Mouse (Mus musculus) hindbrain, embryonic 10.5 days (tissue): ENCODE measurements around the gene Rps2. TPM values are rescaled to one million over a fixed set of nuclear protein-coding genes. Genes with fewer than 3 reads are reported as not detected.
A peak's percentile ranks its signal among the peaks of the same experiment; 100 is the strongest.
"Not testable (repeated sequence)": the region's sequence is repeated elsewhere in the genome, so short reads cannot be mapped to it uniquely, and the experiment has no call there.

ENCODE experiments used
- DNase-seq: peaks from one replicate; pipeline ENCODE4 v3.0.0-alpha.2; 2017; ENCODE audit warnings: low spot score
- H3K27ac ChIP-seq: fragments of 300-500 bp; sonication (generic); 2 replicates; pipeline ENCODE4 v1.5.1; 2016; ENCODE audit warnings: mild to moderate bottlenecking, moderate library complexity
- H3K27me3 ChIP-seq: fragments of 300-500 bp; sonication (generic); 2 replicates; pipeline ENCODE4 v1.6.1; 2016; ENCODE audit warnings: mild to moderate bottlenecking; ENCODE audit not compliant: poor library complexity, insufficient read depth, severe bottlenecking
- H3K36me3 ChIP-seq: fragments of 300-500 bp; sonication (generic); 2 replicates; pipeline ENCODE4 v1.6.1; 2016; ENCODE audit warnings: mild to moderate bottlenecking, moderate library complexity
- H3K4me1 ChIP-seq: fragments of 300-500 bp; sonication (generic); replicated peaks from 2 replicates; pipeline ENCODE4 v1.6.1; 2016; ENCODE audit warnings: mild to moderate bottlenecking
- H3K4me3 ChIP-seq: fragments of 300-500 bp; sonication (generic); 2 replicates; pipeline ENCODE4 v1.5.1; 2016; ENCODE audit warnings: mild to moderate bottlenecking, moderate library complexity
- H3K9me3 ChIP-seq: fragments of 300-500 bp; sonication (generic); 2 replicates; pipeline ENCODE4 v1.6.1; 2016; ENCODE audit warnings: mild to moderate bottlenecking, moderate library complexity
- WGBS: fragments of 180-500 bp; shearing (Covaris S2); methylation state at CpG from one replicate; pipeline ENCODE4 v1.1.7; 2016; 5-methylcytosine and 5-hydroxymethylcytosine counted together
- polyA plus RNA-seq: library from polyadenylated mRNA; unstranded; fragments of >200 nt; fragmentation: Nextera tagmentation; extraction: Ambion mirVana; gene quantifications from 2 replicates; pipeline ENCODE4 v1.2.1, GENCODE M21; 2016

Rps2 gene
- 1,403 and 1,781 TPM in 2 replicates for polyA plus RNA-seq

DNA sequence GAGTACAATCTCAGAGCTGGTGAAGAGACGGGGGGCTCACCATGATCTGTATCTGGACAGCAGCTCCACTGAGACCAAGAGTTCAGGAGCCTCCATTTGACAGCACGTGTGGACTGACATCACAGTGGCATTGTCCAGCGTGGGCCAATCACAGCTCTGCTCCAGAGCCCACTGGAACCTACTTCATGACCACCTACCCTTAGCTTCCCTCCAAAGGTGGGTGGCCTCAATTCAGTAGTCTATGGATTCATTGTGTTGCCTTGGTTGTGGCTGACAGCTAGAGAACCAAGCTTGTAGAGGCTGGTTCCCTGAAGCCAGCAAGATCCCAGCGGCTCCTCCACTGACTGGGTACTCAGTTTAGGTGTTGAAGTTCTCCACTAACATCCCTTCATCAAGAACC lies at the start of gene Rps2, which contains the start of gene Rnf151:
TSS of gene Rps2 (plus strand) at position 174 of the 400 bp plus-strand sequence.
TSS of gene Rnf151 (minus strand) at position 121 of the 400 bp plus-strand sequence.
- peak within 1 kb of the TSS; percentile 82 for H3K4me3 ChIP-seq
- DNase-seq, result no peak
- H3K4me1 ChIP-seq, result peaks cover 31% of the 10 kb centered on the region
- H3K27me3 ChIP-seq, result no peaks in the 10 kb centered on the region
- H3K27ac ChIP-seq, result 0 out of 2 replicates have a peak within 1 kb of the TSS, but pooled peaks have one; percentile 94
- 84% methylated on average over 4 of the region's 4 CpGs for WGBS
- H3K9me3 ChIP-seq, result no peaks in the 10 kb centered on the region
- peaks cover 56% of the 10 kb centered on the region for H3K36me3 ChIP-seq

DNA sequence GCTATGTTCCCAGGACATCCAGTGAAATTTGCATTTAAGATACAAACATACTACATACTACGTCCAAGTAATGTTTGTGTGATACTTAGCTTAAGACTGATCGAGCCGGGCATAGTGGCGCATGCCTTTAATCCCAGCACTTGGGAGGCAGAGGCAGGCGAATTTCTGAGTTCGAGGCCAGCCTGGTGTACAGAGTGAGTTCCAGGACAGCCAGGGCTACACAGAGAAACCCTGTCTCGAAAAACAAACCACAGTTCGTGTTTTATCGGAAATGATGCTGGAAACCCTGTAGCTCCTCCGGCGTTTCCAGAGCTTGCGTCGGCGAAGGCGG lies 48.7 kb upstream of the Rps2 start:
- H3K4me3 ChIP-seq, result peak overlapping the region; percentile 100
- H3K27me3 ChIP-seq, DNase-seq, H3K9me3 ChIP-seq, H3K36me3 ChIP-seq: not testable (repeated sequence)
- H3K4me1 ChIP-seq, result peaks cover 47% of the 10 kb centered on the region
- H3K27ac ChIP-seq, result peak overlapping the region; percentile 95
- 14% methylated on average over 15 of the region's 15 CpGs for WGBS

DNA sequence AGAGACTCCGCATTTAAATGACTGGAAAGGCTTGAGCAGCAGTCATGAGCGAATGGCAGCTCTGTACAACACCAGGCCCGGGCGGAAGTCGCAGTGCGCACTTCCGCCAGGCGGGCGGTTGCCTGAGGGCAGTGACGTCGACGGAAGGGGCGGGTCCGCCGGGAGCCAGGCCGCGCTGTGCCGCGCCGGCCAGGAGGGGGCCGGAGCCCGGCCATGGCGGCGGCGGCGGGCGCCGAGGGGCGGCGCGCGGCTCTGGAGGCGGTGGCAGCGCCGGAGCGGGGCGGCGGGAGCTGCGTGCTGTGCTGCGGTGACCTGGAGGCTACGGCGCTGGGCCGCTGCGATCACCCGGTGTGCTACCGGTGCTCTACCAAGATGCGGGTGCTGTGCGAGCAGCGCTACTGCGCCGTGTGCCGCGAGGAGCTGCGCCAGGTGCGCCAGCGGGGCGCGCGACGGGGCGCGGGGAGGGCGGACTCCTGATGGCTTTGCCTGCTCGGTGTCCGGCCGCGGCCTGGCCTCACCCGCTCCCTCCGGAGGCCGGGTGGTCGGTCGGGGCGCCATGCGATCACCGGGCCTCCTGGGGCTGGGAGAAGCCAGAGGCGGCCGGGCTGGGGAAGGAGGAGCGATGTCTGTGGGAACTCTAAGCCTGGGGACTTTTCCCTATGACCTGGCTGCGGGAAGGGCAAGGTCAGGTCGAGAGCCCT lies 48.2 kb upstream of the Rps2 start, which contains the start of gene Zfp598:
TSS of gene Zfp598 (plus strand) at position 143 of the 701 bp plus-strand sequence.
- Histone ChIP-seq H3K27me3 (no peaks in the 10 kb centered on the region), H3K27ac (peak within 1 kb of the TSS; percentile 95), H3K9me3 (no peaks in the 10 kb centered on the region), H3K36me3 (0 out of 2 replicates have a peak, but pooled peaks cover 3% of the 10 kb centered on the region), H3K4me1 (peaks cover 47% of the 10 kb centered on the region), H3K4me3 (peak within 1 kb of the TSS; percentile 100)
- under 1% methylated on average over 80 of the region's 80 CpGs for WGBS
- peak; percentile 94 for DNase-seq

DNA sequence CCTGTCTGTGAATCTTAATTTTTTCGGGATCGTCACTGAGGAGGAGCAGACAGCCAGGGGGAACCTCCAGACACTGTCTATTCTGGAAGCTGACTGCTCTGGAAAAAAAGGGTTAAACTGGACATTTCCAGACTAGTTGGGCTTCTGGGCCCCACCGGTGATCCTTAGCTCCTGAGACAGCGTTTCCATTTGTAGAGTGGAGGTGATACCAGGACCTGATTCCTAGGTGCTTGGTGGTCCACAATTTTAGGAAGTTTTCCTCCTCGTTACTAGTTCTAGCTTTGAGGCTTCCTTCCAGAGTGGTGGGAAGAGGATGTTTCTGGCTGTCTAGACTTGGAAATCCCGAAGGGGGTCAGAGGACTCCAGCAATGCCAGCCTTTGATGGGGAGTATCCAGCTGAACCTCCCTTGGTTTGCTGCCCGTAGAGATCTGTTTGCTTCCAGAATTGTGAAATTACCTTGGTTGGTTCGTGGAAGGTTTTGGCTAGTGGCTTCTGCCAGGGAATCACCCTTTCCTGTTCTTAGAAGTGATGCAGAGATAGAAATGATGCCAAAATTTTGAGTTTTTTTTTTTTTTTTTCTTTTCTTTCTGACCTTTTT lies 47.6 kb upstream of the Rps2 start:
- Histone ChIP-seq H3K36me3 (0 out of 2 replicates have a peak, but pooled peaks cover 3% of the 10 kb centered on the region), H3K27me3 (no peaks in the 10 kb centered on the region), H3K9me3 (no peaks in the 10 kb centered on the region), H3K4me1 (peaks cover 47% of the 10 kb centered on the region), H3K4me3 (peak overlapping the region; percentile 100), H3K27ac (peak overlapping the region; percentile 95)
- WGBS, result 17% methylated on average over 8 of the region's 8 CpGs
- DNase-seq, result no peak

DNA sequence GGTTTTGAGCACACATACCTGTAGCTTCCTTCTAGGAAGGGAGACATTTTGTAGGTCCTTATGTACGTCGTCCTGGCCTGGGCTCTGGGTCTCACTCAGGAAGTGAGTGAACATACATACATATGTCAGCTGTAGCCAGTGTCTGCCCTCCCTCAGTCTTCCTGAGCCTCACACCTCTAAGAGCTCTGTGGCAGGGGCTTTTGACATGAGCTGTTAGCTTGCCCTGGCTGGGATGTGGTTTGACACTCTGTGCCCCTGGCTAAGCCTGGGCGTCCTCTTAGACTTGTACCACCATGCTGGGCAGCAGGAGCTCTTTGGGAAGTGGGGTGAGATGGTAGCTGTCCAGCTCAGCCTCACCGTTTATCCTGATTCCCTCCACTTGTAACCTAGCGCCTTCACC lies 46.6 kb upstream of the Rps2 start:
- Histone ChIP-seq H3K36me3 (peaks cover 4% of the 10 kb centered on the region; the same call in 1 of the 2 replicates), H3K4me3 (peak overlapping the region; percentile 100; the same call in 1 of the 2 replicates), H3K9me3 (no peaks in the 10 kb centered on the region), H3K27me3 (no peaks in the 10 kb centered on the region), H3K27ac (no peak overlapping the region), H3K4me1 (peaks cover 47% of the 10 kb centered on the region)
- WGBS, result 75% methylated on average over 5 of the region's 5 CpGs
- DNase-seq, result no peak

DNA sequence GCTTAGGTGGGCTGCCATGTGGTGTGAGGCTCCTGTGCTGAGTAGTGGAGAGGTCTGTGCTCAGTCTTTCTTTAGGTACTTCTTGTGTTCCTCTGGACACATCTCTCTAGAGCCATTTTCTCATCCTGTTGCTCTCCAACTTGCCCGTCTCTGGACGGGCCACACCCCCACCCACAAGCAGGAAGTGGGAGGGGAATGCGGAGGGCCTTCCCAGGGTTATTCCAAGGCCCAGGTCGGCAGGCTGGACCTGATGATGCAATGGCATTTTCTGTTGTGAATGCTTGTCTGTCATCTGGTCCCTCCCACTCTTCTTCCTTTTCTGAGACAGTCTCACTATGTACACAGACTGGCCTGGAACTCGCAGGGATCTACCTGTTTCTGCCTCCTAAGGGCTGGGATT lies 45.8 kb upstream of the Rps2 start:
- H3K36me3 ChIP-seq, result peaks cover 12% of the 10 kb centered on the region
- DNase-seq, result no peak
- H3K27ac ChIP-seq, result no peak overlapping the region
- H3K27me3 ChIP-seq, result no peaks in the 10 kb centered on the region
- 34% methylated on average over 5 of the region's 5 CpGs for WGBS
- H3K4me1 ChIP-seq, result peaks cover 47% of the 10 kb centered on the region
- no peaks in the 10 kb centered on the region for H3K9me3 ChIP-seq
- peak overlapping the region; percentile 100; the same call in 1 of the 2 replicates for H3K4me3 ChIP-seq

DNA sequence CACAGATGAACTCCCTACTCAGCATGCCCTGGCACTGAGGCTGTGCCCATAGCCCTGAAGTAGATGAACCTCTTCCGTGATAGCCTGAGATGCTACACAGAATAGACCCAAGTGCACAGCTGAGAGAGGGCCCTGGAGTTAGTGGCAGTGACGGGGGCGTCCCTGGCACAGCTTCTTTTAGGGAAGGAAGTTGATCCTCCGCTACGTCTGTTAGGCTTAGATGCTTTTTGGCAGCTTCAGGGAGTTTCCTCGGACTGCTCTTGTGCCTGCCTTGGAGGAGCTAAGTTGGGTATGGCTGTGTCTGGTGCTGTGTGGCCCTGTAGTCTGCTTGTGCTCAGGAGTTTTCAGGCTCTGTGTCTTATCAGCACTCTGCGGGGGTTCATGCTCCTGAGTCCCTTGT lies 43.6 kb upstream of the Rps2 start:
- H3K9me3 ChIP-seq, result no peaks in the 10 kb centered on the region
- no peak overlapping the region for H3K27ac ChIP-seq
- peaks cover 33% of the 10 kb centered on the region for H3K36me3 ChIP-seq
- DNase-seq, result no peak
- H3K27me3 ChIP-seq, result no peaks in the 10 kb centered on the region
- no peak overlapping the region for H3K4me3 ChIP-seq
- WGBS, result 86% methylated on average over 7 of the region's 7 CpGs
- H3K4me1 ChIP-seq, result peaks cover 40% of the 10 kb centered on the region

DNA sequence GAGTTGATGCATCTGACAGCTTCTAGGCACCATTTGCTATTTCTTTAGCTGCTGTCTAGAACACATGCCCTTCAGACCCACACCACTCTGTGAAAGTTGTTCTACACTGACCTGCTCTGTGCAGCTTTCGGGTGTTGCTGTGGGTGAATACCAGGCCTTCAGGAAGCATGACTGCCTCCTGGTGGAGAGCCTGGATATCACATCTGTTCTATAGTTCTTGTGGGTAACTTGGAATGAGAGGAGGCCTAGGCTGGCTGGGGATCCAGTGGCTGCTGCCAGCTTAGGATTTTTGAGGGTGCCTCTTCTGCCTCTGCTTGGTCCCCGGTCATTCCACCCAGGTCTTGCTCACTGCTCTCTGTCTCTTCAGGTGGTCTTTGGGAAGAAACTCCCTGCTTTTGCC lies 41.7 kb upstream of the Rps2 start:
- no peaks in the 10 kb centered on the region for H3K27me3 ChIP-seq
- 59% methylated on average over 2 of the region's 2 CpGs for WGBS
- H3K4me1 ChIP-seq, result peaks cover 25% of the 10 kb centered on the region
- no peak overlapping the region for H3K27ac ChIP-seq
- H3K36me3 ChIP-seq, result peaks cover 52% of the 10 kb centered on the region
- H3K9me3 ChIP-seq, result no peaks in the 10 kb centered on the region
- no peak overlapping the region for H3K4me3 ChIP-seq
- peak; percentile 73 for DNase-seq

DNA sequence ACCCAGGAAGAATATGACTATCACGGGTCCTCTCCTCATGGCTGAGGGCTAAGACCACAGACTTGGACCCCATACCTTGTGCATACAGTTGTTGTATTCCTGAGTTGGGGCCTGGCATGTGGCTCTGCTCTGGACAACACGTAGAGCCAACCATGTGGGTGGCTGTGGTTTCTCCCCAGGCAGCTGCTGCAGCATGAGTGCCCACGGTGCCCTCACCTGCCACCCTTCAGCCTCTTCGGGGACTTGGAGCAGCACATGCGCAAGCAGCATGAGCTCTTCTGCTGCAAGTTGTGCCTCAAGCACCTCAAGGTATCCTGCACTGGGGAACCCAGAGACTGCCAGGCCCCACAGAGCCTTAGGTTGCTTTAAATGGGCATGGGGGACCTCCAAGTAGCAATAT lies 41.0 kb upstream of the Rps2 start:
- Histone ChIP-seq H3K9me3 (no peaks in the 10 kb centered on the region), H3K36me3 (peaks cover 59% of the 10 kb centered on the region), H3K4me1 (peaks cover 18% of the 10 kb centered on the region), H3K27ac (no peak overlapping the region), H3K27me3 (no peaks in the 10 kb centered on the region), H3K4me3 (no peak overlapping the region)
- DNase-seq, result no peak
- 96% methylated on average over 5 of the region's 5 CpGs for WGBS

DNA sequence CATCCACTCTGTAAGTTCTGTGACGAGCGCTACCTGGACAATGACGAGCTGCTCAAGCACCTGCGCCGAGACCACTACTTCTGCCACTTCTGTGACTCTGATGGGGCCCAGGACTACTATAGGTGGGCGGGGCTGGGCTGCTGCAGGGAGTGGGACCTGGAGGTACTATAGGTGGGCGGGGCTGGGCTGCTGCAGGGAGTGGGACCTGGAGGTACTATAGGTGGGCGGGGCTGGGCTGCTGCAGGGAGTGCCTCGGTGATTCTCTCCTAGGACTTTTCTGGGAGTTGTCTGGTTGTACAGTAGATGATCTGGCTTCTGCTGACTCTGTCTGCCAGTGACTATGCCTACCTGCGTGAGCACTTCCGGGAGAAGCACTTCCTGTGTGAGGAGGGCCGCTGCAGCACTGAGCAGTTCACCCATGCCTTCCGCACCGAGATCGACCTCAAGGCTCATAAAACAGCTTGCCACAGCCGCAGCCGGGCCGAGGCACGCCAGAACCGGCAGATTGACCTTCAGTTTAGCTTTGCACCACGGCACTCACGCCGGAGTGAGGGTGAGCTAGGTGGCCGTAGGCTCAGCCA lies 40.3 kb upstream of the Rps2 start:
- H3K4me1 ChIP-seq, result peaks cover 11% of the 10 kb centered on the region
- WGBS, result 94% methylated on average over 24 of the region's 24 CpGs
- H3K9me3 ChIP-seq, result no peaks in the 10 kb centered on the region
- no peak overlapping the region for H3K4me3 ChIP-seq
- peaks cover 66% of the 10 kb centered on the region for H3K36me3 ChIP-seq
- no peaks in the 10 kb centered on the region for H3K27me3 ChIP-seq
- no peak for DNase-seq
- no peak overlapping the region for H3K27ac ChIP-seq

DNA sequence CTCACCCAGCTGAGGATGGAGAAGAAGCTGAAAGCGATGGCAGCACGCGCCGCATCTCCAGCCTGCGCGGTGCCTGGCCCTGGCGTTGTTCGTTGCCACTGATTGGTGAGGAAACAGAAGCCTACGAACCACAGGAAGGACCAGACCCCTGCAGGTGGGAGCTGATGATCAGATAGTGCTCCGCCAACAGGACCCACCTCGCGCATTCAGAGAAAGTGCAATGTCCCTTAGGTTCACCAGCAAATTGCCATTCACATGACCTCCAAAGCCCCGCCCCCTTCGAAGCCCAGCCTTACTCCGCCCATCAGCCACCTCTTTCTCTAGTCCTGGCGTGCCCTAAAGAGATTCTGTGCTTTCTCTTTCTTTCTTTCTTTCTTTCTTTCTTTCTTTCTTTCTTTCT lies 31.4 kb upstream of the Rps2 start:
- Histone ChIP-seq H3K9me3 (no peaks in the 10 kb centered on the region), H3K4me3 (peak overlapping the region; percentile 31), H3K27me3 (peaks cover 52% of the 10 kb centered on the region), H3K4me1 (peaks cover 31% of the 10 kb centered on the region), H3K36me3 (peaks cover 11% of the 10 kb centered on the region), H3K27ac (no peak overlapping the region)
- DNase-seq, result peak; percentile 49
- 26% methylated on average over 16 of the region's 16 CpGs for WGBS

DNA sequence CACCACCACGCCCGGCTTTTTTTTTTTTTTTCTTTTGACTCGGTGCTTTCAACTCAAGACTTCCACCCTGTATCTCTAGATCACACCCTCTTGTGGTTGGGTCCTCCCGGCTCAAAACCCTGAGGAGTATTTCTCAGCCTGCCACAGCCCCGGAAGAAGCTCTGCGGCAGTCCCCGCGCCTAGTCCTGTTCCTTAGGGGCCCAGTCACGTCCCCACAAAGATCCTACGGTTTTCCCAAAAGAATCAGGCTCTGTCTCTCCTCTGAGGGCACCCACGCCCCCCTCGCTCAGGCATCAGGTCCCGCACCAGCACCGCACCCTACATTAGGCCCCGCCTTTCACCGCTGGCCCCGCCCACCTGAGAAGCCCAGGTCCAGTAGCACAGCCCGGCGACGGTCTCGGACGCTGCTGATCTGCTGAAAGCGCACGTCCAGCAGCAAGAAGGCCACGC lies 30.7 kb upstream of the Rps2 start:
- DNase-seq, result peak; percentile 61
- no peaks in the 10 kb centered on the region for H3K9me3 ChIP-seq
- H3K4me3 ChIP-seq, result peak overlapping the region; percentile 46
- H3K36me3 ChIP-seq, result peaks cover 8% of the 10 kb centered on the region
- peaks cover 58% of the 10 kb centered on the region for H3K27me3 ChIP-seq
- WGBS, result 2% methylated on average over 25 of the region's 25 CpGs
- H3K27ac ChIP-seq, result peak overlapping the region; percentile 24; the same call in 1 of the 2 replicates
- peaks cover 31% of the 10 kb centered on the region for H3K4me1 ChIP-seq

DNA sequence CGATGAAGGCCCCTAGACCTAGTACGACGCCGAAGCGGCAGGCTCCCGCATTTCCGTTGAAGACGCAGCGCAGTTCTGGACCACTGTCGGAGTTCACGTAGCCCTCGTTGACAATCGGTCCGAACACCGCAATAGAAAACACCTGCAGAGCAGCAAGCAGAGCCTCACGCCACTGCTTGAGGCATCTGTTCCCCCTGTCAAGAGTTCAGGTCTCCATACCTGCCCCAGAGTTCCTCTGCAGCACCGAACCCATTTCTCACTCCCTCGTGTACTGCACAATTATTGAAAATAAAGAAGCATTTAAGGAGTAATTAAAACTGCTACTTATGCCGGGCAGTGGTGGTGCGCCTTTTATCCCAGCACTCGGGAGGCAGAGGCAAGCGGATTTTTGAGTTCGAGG lies 30.3 kb upstream of the Rps2 start:
- no peaks in the 10 kb centered on the region for H3K9me3 ChIP-seq
- no peak for DNase-seq
- peak overlapping the region; percentile 24; the same call in 1 of the 2 replicates for H3K27ac ChIP-seq
- H3K4me1 ChIP-seq, result peaks cover 31% of the 10 kb centered on the region
- peaks cover 63% of the 10 kb centered on the region for H3K27me3 ChIP-seq
- WGBS, result 20% methylated on average over 23 of the region's 23 CpGs
- peak overlapping the region; percentile 46 for H3K4me3 ChIP-seq
- peaks cover 8% of the 10 kb centered on the region for H3K36me3 ChIP-seq
